Mouse (Mus musculus) gastrocnemius, adult 8-10 months (tissue): Measurements from ENCODE around the gene BC034090. TPM values are rescaled to one million over a fixed set of nuclear protein-coding genes. Genes with fewer than 3 reads are reported as not detected.
"Not testable (repeated sequence)": the region's sequence is repeated elsewhere in the genome, so short reads cannot be mapped to it uniquely, and the experiment has no call there.

Source experiments
- DNase-seq, 2 experiments: peaks; one replicate each; pipeline ENCODE4 v3.0.0; 2022; ENCODE audit warnings: low spot score in 2 of 2
- total RNA-seq, 4 experiments: library from RNA; stranded (reverse); gene quantifications; 2 replicates each; pipeline ENCODE4 v1.2.4; 2022

The BC034090 gene
- total RNA-seq, result 1 to 10 TPM in 2 of 4 experiments, under 1 TPM in 2; 0.32 to 1.5 (median 1.0) TPM

DNA sequence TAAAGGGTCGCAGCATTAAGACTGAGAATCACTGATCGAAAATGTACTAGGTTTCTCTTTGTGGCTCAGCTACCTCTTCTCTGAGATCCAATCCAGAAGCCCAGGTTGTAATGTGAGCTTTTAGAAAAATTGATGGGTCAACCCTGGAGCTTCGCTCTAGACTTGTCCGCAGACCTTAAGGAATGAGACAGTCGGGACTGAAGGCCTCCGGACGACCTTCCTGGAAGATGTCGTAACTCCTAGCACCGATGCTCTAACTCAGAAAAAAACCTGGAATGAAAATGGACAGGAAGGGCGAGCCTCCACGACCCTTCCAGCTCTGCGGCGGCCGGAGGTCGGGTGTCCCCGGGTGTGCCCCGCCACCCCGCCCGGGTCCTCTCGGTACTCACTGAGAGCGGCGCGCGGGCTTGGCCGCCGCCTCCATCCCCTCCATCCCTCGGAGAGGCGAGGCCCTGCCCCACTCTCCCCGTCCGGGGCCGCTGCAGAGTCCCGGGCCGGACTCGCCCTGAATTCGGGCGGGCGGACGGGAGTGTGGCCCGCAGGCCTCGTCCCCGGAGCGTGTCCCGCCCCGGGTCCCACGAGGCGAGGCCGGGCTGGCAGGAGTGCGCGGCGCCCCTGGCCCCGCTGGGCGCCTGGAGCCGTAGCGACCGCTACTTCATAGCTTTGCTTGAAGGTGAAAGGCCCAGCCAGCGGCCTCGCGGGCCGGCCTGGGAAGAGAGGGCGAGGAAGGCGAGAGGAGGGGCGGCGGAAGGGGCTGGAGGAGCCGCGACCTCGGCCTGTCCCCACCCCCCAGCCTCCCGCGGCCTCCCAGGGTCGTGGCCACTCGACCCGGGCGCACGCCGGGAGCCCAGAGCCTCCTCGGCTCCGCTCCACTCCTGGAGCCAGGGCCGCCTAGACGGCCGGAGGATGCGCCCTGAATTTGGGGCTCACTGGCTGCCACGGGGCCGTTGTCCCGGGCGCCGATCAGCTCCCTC lies at the start of gene BC034090:
Gene BC034090, minus strand, starts transcription at position 648 of the 974 bp plus-strand sequence.
- DNase-seq, result peak; percentile 32 to 39

- DNase-seq, result no peak
Measured at GRCm38 (mm10) chr1:155293446-155293845, 49.2 kb upstream of the BC034090 start.

DNA sequence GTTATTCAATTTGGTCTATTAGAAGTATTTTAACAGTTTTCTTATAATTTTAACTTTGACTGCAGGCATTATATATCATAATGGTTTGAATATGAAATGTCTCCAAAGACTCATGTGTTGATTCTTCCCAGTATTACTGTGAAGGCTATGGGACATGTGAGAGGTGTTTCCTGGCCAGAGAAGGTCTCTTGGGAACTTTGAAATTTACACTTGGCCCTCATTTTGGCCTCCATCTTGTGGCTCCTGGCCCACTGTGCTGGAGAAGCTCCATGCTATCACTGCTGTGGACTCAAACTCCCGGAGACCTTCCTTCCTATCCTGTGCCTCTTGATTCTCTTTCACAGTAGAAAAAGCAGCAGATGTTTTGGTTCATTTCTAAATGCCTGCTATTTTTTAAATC lies 45.2 kb upstream of the BC034090 start:
- no peak for DNase-seq

- no peak for DNase-seq
Measured at GRCm38 (mm10) chr1:155288033-155288432, 43.8 kb upstream of the BC034090 start.

GRCm38 (mm10) chr1:155283808-155284207 lies 39.6 kb upstream of the BC034090 start:
- no peak for DNase-seq

DNA sequence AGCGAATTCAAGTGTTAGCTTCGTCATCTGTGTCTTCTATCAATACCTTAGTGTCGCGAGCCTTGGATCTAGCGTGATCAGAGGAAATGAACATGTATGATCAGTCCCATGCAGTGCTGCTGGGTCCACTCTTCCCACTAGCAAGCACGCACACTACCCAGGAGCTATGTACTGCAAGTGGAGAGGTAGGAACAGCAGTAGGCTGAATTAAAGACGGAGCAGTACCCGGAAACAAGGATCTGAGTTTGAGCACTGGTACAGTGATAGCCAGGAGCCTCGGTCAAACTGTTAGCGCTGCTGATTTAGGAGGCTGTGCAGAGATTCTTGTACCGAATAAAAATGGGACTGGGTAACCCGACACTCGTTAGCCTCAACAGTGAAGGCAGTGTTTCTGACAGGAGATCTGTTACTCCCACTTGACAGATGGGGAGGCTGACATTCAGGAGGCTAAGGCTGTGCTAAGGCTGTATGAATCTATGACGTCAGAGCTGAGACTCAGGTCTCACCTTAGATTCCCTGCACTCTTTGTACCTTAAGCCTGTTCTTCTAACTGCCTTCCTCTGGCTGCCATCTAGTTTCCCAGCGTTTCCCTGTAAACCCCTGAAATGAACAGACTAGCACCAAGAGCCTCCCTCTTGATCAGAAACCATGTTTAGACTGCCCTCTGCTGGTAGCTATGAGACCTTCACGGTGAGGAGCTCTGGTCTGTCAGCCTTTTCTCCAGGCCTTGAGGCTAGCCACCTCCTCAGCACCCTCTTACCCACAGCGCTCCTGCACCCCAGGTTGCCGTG lies 37.0 kb upstream of the BC034090 start:
- peak; percentile 32 to 39 for DNase-seq

DNA sequence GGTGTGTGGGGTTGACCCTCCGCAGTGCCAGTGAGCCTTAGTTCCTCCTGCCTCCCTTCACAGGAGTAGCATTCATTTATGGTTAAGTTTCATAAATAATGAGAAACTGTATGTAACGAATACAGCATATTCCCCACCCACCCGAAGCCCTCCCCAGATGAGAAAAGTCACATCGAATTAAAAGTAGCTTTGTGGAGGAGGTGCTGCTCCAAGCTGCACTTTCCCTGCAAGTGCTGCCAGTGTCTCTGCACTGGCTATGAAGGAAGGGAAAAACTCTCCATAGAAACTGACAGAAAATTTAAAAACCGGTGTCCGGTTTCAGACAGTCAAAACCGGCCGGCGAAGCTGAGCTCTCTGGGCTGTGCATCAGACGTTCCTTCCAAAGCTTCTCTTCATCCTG lies 36.1 kb upstream of the BC034090 start:
- DNase-seq, result no peak

DNA sequence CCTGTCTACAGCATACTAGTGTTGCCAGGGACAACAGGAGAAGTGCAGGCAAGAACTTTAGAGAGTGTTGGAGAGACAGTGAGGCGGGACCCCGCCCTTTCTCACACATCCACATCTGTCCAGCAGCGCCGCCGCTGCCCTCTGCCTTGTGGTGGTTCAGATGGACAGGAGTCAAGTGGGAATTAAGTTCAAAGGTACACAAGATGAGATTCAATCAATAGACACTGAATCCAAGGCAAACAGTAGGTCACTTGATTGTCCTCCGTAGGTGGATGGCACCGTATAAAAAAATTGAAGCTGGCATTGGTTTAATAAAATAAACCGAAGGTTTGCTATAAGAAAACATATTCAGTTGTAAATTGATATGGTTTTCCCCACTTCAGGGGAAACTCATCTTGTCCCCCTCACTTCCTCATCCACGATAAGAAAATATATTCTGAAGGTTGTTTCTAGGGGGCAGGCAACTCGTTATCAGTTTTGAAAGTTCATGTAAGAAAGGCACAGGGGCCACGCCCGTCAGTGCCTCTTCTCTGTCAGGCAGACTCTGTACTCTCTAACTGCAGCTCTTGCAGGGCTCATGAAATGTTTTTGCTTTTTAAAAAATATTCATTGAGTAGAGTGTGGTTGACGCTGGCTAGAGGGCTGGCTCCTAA lies 32.3 kb upstream of the BC034090 start:
- no peak for DNase-seq

DNA sequence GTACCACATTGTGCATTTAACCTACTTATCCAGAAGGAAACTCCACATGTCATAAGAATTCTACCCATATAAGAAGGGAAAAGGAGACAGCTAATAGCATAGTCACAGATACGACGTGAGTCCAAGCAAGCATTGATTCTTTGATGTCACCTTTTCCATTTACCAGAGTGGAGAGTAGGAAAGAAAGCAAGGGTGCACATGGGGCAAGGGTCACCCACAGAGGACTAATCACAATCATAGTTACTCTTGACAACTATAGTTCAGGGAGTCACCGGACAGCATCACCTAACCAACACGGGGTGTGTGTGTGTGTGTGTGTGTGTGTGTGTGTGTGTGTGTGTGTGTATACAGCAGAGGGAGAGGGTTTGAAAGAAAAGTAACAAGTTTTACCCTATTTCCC lies 31.5 kb upstream of the BC034090 start:
- DNase-seq, result no peak

DNA sequence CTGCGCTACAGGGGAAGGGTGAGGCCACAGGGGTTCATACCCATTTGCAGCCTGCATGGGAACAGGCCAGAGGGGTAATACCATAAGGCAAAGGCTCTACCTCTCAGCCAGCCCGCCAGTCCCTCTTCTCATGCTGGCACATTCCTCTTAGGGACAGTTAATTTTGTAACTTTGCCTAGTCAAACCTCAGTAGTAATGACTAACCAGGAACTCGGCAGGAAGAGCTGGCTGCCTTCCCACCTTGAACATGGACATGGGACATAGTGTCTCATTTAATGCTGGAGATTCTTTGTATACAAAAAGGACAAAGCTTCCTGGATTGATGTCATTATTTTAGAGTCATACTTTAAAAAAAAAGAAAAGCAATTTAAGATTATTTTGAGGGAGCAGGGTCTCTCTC lies 30.7 kb upstream of the BC034090 start:
- peak in 1 of 2 experiments; percentile 35 for DNase-seq

DNA sequence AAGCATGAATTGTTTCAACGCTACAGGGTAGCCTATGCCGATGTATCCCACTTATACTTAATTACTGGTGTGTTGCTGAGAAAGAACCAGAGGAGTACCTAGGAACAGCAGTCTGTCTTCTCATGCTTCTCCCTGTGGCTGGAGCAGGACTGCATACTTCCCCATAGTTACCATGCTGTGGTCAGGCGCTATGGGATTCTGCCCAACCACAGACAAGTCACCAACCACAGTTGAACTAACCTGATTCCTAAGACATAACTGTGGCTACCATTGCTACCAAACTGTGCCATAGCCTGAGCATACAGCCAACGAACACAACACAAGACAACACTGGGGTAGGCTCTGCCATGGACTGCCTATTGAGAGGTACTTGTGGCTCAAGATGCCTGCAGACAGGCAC lies 28.7 kb upstream of the BC034090 start:
- no peak for DNase-seq

DNA sequence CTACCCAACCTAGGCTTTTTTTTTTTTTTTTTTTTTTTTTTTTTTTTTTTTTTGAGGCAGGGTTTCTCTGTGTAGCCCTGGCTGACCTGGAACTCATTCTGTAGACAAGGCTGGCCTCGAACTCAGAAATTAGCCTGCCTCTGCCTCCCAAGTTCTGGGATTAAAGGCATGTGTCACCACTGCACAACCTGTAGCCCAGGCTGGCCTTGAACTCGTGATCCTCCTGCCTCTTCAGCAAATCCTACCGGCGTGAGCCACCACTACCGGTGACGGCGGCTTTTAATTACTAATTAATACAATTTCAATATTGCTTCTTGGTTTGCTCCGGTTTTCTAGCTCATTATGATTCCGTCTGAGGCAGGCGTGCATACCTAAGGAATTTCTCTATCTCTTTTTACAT lies 18.3 kb upstream of the BC034090 start:
- DNase-seq, result not testable (repeated sequence)

DNA sequence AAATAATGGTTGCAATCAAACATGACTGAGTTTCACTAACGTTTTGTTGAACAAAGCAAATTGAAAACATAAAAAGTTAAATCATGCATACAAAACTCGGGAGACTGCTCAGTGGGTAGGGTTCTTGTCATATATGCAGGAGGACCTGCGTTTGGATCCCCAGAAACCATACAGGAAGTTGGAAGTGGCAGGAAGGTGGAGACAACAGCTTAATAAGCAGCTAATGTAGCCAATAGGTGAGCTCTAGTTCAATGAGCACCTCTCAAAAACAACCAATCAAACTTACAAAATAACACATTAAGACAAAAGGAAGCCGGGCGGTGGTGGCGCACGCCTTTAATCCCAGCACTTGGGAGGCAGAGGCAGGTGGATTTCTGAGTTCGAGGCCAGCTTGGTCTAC lies 10.1 kb upstream of the BC034090 start:
- no peak for DNase-seq

DNA sequence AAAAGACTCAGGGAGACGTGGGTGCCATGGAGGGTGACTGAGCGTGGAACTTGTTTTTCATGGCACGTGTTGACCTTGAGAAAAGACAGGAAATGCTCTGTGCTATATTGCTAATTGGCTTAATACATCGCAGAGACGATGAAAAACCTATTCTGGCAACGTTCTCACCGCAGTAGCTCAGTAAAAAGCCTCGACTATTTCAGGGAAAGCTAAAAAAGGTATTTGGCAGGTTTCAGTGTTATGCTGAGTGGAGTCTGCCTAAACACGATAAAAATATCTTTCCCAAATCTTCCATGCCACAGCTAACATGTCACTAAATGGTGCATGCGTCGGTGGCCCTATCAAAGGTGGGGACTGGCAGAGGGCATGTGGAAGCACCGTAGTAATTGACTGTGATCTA lies 8.9 kb upstream of the BC034090 start:
- DNase-seq, result no peak

DNA sequence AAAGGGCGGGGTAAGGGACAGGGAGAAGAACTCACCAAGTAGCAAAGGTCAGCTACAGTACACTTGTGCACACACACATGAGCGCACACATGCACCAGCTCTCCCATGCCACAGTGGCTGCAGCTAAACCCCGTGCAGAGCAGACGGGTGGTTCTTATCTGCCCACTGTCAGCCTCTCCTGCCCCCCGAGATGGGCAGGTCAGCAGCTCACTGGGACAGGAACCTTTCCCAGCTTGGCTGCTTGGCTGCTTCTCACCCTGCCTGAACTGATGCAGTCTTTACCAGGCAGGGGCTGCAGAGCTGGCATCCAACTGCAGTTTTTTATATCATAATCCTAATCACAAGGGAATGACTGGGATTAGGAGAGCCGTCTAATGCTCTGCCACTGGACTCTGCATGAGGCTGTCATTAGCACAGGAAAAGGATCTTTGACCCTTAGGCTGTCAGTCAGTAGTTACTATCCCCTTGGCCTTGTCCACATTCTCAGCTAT lies 8.4 kb upstream of the BC034090 start:
- DNase-seq, result no peak

GRCm38 (mm10) chr1:155251596-155251995 lies 7.4 kb upstream of the BC034090 start:
- DNase-seq, result no peak

DNA sequence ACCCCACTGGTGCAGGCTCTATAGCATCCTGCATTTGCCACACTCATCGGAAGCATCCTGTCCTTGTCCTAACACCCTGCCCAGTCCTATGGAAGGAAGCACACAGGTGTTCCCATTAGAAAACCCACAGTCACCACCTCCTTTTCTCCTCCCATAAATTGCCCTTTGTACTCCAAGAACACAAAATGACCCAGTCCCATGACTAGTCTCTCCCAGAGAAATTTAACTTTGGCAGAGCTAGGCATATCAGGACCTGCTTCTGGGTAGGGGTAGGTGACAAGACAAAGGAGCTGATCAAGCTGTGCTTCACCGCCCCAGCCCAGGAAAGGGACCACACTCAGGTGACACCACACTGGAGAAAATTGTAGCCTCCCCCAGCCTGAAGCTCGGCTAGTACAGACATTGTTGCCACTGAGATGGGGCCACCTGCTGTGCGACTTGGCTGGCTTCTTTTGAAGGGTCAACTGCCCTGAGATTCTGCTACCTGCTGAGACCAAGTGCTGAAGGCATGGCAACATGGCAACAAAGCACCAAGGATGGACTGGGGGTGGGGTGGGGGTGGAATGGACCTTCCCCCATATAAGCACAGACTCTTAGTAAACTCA lies 6.4 kb upstream of the BC034090 start:
- DNase-seq, result no peak

DNA sequence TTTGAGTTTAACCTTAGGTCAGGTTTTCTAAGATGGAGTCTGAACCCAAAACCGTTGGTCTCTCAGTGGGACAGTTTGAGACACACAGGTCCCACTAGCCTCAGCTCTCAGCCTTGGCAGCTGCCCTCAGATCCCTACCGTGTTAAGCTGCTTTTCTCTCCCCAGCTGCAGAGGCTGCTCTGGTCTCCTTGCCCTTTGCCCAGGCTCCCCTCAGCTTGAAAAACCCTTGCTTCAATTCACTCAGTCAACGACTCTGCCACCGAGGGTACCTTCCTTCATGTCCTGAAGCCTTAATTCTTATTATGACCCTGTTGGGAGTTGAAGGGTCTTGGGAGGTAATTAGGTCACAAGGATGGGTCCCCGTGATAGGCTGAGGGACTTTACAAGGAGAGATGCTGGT lies 5.7 kb upstream of the BC034090 start:
- no peak for DNase-seq

- no peak for DNase-seq
Measured at GRCm38 (mm10) chr1:155248041-155248440, 3.8 kb upstream of the BC034090 start.

GRCm38 (mm10) chr1:155247441-155247840 lies 3.2 kb upstream of the BC034090 start:
- DNase-seq, result no peak

- no peak for DNase-seq
Measured at GRCm38 (mm10) chr1:155245516-155245915, 1.3 kb upstream of the BC034090 start.
